Mouse (Mus musculus): Measurements from ENCODE around the gene Paxx. TPM values are rescaled to one million over a fixed set of nuclear protein-coding genes. Genes with fewer than 3 reads are reported as not detected.

Paxx gene
- polyA plus RNA-seq, 2 experiments, result 7.3 to 7.9 TPM

GRCm38 (mm10) chr2:25504538-25504937, 43.6 kb upstream of the Paxx start:
- Histone ChIP-seq H3K27me3 (ENCODE audit: control insufficient read depth, insufficient read depth, low read length) (no peaks in the 10 kb centered on the region), H3K9ac (replicated peaks) (no peak overlapping the region), H3K4me3 (ENCODE audit: insufficient read depth in 1 of 2, low read depth in 2 of 2, low read length in 2 of 2) (no peak overlapping the region), H3K9me3 (ENCODE audit: control insufficient read depth, low read length) (no peaks in the 10 kb centered on the region), H3K4me1 (replicated peaks; ENCODE audit: control insufficient read depth in 2 of 2, insufficient read depth in 2 of 2, low read length in 1 of 2) (peaks cover 25 to 33% of the 10 kb centered on the region in 2 experiments), H3K27ac (no peak overlapping the region), H3K4me2 (ENCODE audit: low read depth) (no peak overlapping the region), H3K36me3 (replicated peaks; ENCODE audit: control insufficient read depth, insufficient read depth, low read depth) (peaks cover 3% of the 10 kb centered on the region; the same call in 1 of the 2 replicates)
- DNase-seq (ENCODE audit: low read depth in 3 of 3, low spot score in 3 of 3) (no peak), ATAC-seq (ENCODE audit: insufficient read depth) (no peak)
- TF ChIP-seq EP300 (IDR thresholded peaks at IDR 0.05; ENCODE audit: low read depth) (no peak), CTCF (IDR thresholded peaks at IDR 0.05; ENCODE audit: low read depth) (no peak)
- 50% methylated on average over 19 of the region's 19 CpGs for WGBS (ENCODE audit: insufficient replicate concordance)

GRCm38 (mm10) chr2:25502726-25503125, 41.8 kb upstream of the Paxx start:
- peak overlapping the region; percentile 80 for H3K27ac ChIP-seq
- TF ChIP-seq EP300 (IDR thresholded peaks at IDR 0.05; ENCODE audit: low read depth) (peak; percentile 59), CTCF (IDR thresholded peaks at IDR 0.05; ENCODE audit: low read depth) (no peak)
- ATAC-seq (ENCODE audit: insufficient read depth), result peak; percentile 77
- peak overlapping the region; percentile 97 for H3K4me2 ChIP-seq (ENCODE audit: low read depth)
- peaks cover 25 to 37% of the 10 kb centered on the region in 2 experiments for H3K4me1 ChIP-seq (replicated peaks; ENCODE audit: control insufficient read depth in 2 of 2, insufficient read depth in 2 of 2, low read length in 1 of 2)
- peaks cover 3% of the 10 kb centered on the region; the same call in 1 of the 2 replicates for H3K36me3 ChIP-seq (replicated peaks; ENCODE audit: control insufficient read depth, insufficient read depth, low read depth)
- peak overlapping the region in 1 of 2 experiments; percentile 10; a peak in 1 of 4 replicates for H3K4me3 ChIP-seq (ENCODE audit: insufficient read depth in 1 of 2, low read depth in 2 of 2, low read length in 2 of 2)
- H3K9me3 ChIP-seq (ENCODE audit: control insufficient read depth, low read length), result no peaks in the 10 kb centered on the region
- WGBS (ENCODE audit: insufficient replicate concordance), result 43% methylated on average over 3 of the region's 3 CpGs
- peak; percentile 67 to 73 (median 69) for DNase-seq (ENCODE audit: low read depth in 3 of 3, low spot score in 3 of 3)
- no peaks in the 10 kb centered on the region for H3K27me3 ChIP-seq (ENCODE audit: control insufficient read depth, insufficient read depth, low read length)
- peak overlapping the region; percentile 48 for H3K9ac ChIP-seq (replicated peaks)

- peaks cover 25 to 37% of the 10 kb centered on the region in 2 experiments for H3K4me1 ChIP-seq (replicated peaks; ENCODE audit: control insufficient read depth in 2 of 2, insufficient read depth in 2 of 2, low read length in 1 of 2)
These were observed 40.9 kb upstream of the Paxx start, which contains the start of gene C8g for GRCm38 (mm10) chr2:25501593-25502486. Gene C8g (minus strand): TSS chr2:25501719.

GRCm38 (mm10) chr2:25500576-25501405, 39.9 kb upstream of the Paxx start, which contains the start of gene Fbxw5:
Gene Fbxw5 (plus strand): TSS chr2:25500750.
- ATAC-seq (ENCODE audit: insufficient read depth) (peak; percentile 80), DNase-seq (ENCODE audit: low read depth in 3 of 3, low spot score in 3 of 3) (peak; percentile 85 to 87 (median 87))
- Histone ChIP-seq H3K27ac (peak within 1 kb of the TSS; percentile 80), H3K36me3 (replicated peaks; ENCODE audit: control insufficient read depth, insufficient read depth, low read depth) (peaks cover 3% of the 10 kb centered on the region; the same call in 1 of the 2 replicates), H3K27me3 (ENCODE audit: control insufficient read depth, insufficient read depth, low read length) (no peaks in the 10 kb centered on the region), H3K4me2 (ENCODE audit: low read depth) (peak within 1 kb of the TSS; percentile 97), H3K9me3 (ENCODE audit: control insufficient read depth, low read length) (no peaks in the 10 kb centered on the region), H3K4me1 (replicated peaks; ENCODE audit: control insufficient read depth in 2 of 2, insufficient read depth in 2 of 2, low read length in 1 of 2) (peaks cover 25 to 37% of the 10 kb centered on the region in 2 experiments), H3K9ac (replicated peaks) (peak within 1 kb of the TSS; percentile 95), H3K4me3 (ENCODE audit: insufficient read depth in 1 of 2, low read depth in 2 of 2, low read length in 2 of 2) (peak within 1 kb of the TSS; percentile 90 to 94)
- no peak for TF ChIP-seq CTCF (IDR thresholded peaks at IDR 0.05; ENCODE audit: low read depth)
- TF ChIP-seq EP300 (IDR thresholded peaks at IDR 0.05; ENCODE audit: low read depth), result no peak
- under 1% methylated on average over 42 of the region's 44 CpGs for WGBS (ENCODE audit: insufficient replicate concordance)

More at GRCm38 (mm10) chr2:25501593-25502486, 40.9 kb upstream of the Paxx start, which contains the start of gene C8g:
- DNase-seq (ENCODE audit: low read depth in 3 of 3, low spot score in 3 of 3), result no peak
- Histone ChIP-seq H3K27ac (peak within 1 kb of the TSS; percentile 80), H3K36me3 (replicated peaks; ENCODE audit: control insufficient read depth, insufficient read depth, low read depth) (peaks cover 3% of the 10 kb centered on the region; the same call in 1 of the 2 replicates), H3K4me2 (ENCODE audit: low read depth) (peak within 1 kb of the TSS; percentile 97), H3K27me3 (ENCODE audit: control insufficient read depth, insufficient read depth, low read length) (no peaks in the 10 kb centered on the region), H3K9me3 (ENCODE audit: control insufficient read depth, low read length) (no peaks in the 10 kb centered on the region), H3K9ac (replicated peaks) (peak within 1 kb of the TSS; percentile 95), H3K4me3 (ENCODE audit: insufficient read depth in 1 of 2, low read depth in 2 of 2, low read length in 2 of 2) (peak within 1 kb of the TSS; percentile 90 to 94)
- 67% methylated on average over 20 of the region's 20 CpGs for WGBS (ENCODE audit: insufficient replicate concordance)
- no peak for ATAC-seq (ENCODE audit: insufficient read depth)
- TF ChIP-seq EP300 (IDR thresholded peaks at IDR 0.05; ENCODE audit: low read depth) (no peak), CTCF (IDR thresholded peaks at IDR 0.05; ENCODE audit: low read depth) (peak; percentile 55)

Measured in liver, embryonic 14.5 days (tissue).